Mouse (Mus musculus) heart, embryonic 12.5 days (tissue): ENCODE results near the gene Map3k12. TPM values are rescaled to one million over a fixed set of nuclear protein-coding genes. Genes with fewer than 3 reads are reported as not detected.

Experiments
- ATAC-seq: fragments of 200-750 bp; cut with Nextera tagmentation; 2 replicates; pipeline ENCODE4 v1.8.0; 2017; ENCODE audit warnings: moderate TSS enrichment, moderate library complexity; ENCODE audit not compliant: insufficient number of reproducible peaks, low FRiP score
- H3K27ac ChIP-seq: fragments of 300-500 bp; sonication (generic); 2 replicates; pipeline ENCODE4 v1.5.1; 2016; ENCODE audit warnings: mild to moderate bottlenecking, moderate library complexity; ENCODE audit not compliant: poor library complexity, severe bottlenecking
- H3K27me3 ChIP-seq: fragments of 300-500 bp; sonication (generic); replicated peaks from 2 replicates; pipeline ENCODE4 v1.6.1; 2016; ENCODE audit warnings: mild to moderate bottlenecking, moderate library complexity
- H3K36me3 ChIP-seq: fragments of 300-500 bp; sonication (generic); 2 replicates; pipeline ENCODE4 v1.6.1; 2016; ENCODE audit warnings: mild to moderate bottlenecking, moderate library complexity
- H3K4me1 ChIP-seq: fragments of 300-500 bp; sonication (generic); replicated peaks from 2 replicates; pipeline ENCODE4 v1.6.1; 2016; ENCODE audit warnings: mild to moderate bottlenecking
- H3K4me2 ChIP-seq: fragments of 300-500 bp; sonication (generic); 2 replicates; pipeline ENCODE4 v1.6.1; 2016; ENCODE audit warnings: mild to moderate bottlenecking, moderate library complexity
- H3K4me3 ChIP-seq: fragments of 300-500 bp; sonication (generic); 2 replicates; pipeline ENCODE4 v1.5.1; 2016; ENCODE audit warnings: mild to moderate bottlenecking
- H3K9ac ChIP-seq: fragments of 300-500 bp; sonication (generic); 2 replicates; pipeline ENCODE4 v1.6.1; 2016; ENCODE audit warnings: mild to moderate bottlenecking, moderate library complexity
- H3K9me3 ChIP-seq: fragments of 300-500 bp; sonication (generic); replicated peaks from 2 replicates; pipeline ENCODE4 v1.6.1; 2016; ENCODE audit warnings: mild to moderate bottlenecking, moderate library complexity
- WGBS: fragments of 180-500 bp; shearing (Covaris S2); methylation state at CpG from one replicate; pipeline ENCODE4 v1.1.7; 2016; 5-methylcytosine and 5-hydroxymethylcytosine counted together
- polyA plus RNA-seq: library from polyadenylated mRNA; unstranded; fragments of >200 nt; fragmentation: Nextera tagmentation; extraction: Ambion mirVana; gene quantifications from 2 replicates; pipeline ENCODE4 v1.2.1, GENCODE M21; 2016

The Map3k12 gene
- polyA plus RNA-seq, 1 experiment from 2014 or later: 14.7 TPM

GRCm38 (mm10) chr15:102503447-102503846, 13.4 kb downstream of the Map3k12 start, which contains the start of gene Gm10337:
TSS of gene Gm10337 (plus strand) at chr15:102503722.
- Histone ChIP-seq H3K27ac (no peak within 1 kb of the TSS), H3K27me3 (no peaks in the 10 kb centered on the region)

DNA sequence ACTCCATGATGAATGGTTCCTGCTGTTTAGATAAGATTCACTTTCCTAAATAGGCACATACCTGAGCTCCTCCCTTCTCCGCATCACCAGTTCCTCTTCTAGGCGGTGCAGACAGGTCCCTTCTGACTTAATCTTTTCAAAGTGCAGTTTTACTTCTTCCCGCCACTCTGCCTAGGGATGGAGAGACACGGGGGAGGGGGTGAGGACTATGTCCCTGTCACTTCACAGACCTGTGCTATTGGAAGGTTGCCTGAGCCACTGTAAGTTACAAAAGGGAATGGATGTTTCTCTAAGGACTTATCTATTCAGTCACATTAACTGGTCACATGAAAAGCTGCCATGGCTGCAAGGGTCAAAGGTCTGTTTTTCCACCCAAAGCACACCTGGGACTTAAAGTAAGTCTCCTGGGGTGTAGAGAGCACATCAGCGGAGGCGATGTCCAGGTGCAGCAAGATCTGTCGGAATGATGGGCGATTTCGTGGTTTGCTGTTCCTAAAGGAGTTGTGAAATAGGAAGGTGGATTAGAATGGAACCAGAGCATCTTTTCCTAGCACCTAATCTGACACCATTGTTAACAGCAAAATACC, 14.5 kb downstream of the Map3k12 start:
- H3K9me3 ChIP-seq: no peaks in the 10 kb centered on the region
- H3K27me3 ChIP-seq: no peaks in the 10 kb centered on the region
- H3K4me3 ChIP-seq: no peak overlapping the region
- 75% methylated on average over 9 of the region's 9 CpGs for WGBS
- no peak overlapping the region for H3K4me2 ChIP-seq
- H3K9ac ChIP-seq: no peak overlapping the region
- peaks cover 13% of the 10 kb centered on the region for H3K4me1 ChIP-seq
- H3K27ac ChIP-seq: no peak overlapping the region
- H3K36me3 ChIP-seq: peaks cover 78% of the 10 kb centered on the region
- no peak for ATAC-seq

More at GRCm38 (mm10) chr15:102503447-102503846, 13.4 kb downstream of the Map3k12 start, which contains the start of gene Gm10337:
- H3K36me3 ChIP-seq: peaks cover 74% of the 10 kb centered on the region
- no peaks in the 10 kb centered on the region for H3K9me3 ChIP-seq
- H3K4me3 ChIP-seq: no peak within 1 kb of the TSS
- no peak for ATAC-seq
- peaks cover 16% of the 10 kb centered on the region for H3K4me1 ChIP-seq
- 86% methylated on average over 1 of the region's 1 CpGs for WGBS
- H3K9ac ChIP-seq: no peak within 1 kb of the TSS
- H3K4me2 ChIP-seq: no peak within 1 kb of the TSS

DNA sequence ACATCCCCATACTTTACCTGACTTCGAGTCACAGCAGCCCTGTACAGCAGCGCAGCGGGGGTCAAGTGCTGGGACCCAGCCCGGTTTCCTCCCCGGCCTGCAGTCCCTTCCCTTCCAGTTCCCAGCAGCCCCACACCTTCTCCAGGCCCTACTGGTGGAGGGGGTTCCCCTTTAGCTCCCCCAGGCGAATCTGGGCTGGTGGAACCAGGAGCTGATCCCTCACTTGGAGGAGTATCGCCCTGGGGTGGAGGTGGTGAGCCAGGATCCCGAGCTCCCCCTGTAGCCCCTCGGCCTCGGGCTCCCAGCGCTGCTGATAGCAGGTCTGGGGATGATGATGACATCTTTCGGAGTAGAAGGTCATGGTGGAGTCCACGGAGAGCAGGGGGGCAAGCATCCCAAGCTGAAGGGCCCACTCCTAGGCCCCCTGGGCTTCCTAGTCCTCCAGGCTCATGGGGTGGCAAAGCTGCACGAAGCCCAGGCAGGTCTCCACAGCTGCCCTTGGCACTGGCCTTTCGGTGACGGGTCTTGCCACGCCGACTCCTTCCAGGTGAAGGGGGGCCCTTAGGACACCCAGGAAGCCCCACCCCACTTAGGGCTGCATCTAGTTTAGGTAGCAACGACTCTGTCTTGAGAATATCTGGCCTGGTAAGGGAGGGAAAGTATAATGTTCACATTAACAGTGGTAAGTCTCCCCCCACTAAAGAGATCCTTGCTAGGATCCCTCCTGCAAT, 15.6 kb downstream of the Map3k12 start:
- Histone ChIP-seq H3K27me3 (no peaks in the 10 kb centered on the region), H3K9ac (no peak overlapping the region), H3K27ac (no peak overlapping the region), H3K4me1 (peaks cover 13% of the 10 kb centered on the region), H3K4me2 (no peak overlapping the region), H3K36me3 (peaks cover 86% of the 10 kb centered on the region), H3K4me3 (no peak overlapping the region), H3K9me3 (no peaks in the 10 kb centered on the region)
- WGBS: 89% methylated on average over 19 of the region's 19 CpGs
- ATAC-seq: peak; percentile 20; the same call in 1 of the 2 replicates

DNA sequence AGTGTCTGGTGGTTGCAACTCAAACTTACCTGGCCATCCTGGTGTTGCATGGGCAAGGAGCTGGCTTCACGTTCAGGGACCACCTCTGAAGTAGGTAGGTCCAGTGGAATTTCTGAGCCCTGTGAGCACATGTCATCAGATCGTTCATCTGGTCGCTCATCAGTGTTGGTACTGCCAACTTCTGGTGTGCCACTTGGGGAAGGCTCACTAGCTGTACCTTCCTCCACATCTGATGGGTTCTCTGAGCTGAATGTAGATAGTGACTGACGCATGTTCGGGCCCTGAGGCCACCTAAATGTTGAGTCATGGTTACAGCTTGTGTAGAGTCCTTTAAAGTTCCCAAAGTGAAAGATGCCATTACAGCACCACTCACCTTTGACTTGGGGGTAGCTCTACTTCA, 16.4 kb downstream of the Map3k12 start:
- no peak for ATAC-seq
- no peak overlapping the region for H3K9ac ChIP-seq
- no peak overlapping the region for H3K4me3 ChIP-seq
- no peak overlapping the region for H3K4me2 ChIP-seq
- H3K36me3 ChIP-seq: peaks cover 86% of the 10 kb centered on the region
- no peaks in the 10 kb centered on the region for H3K9me3 ChIP-seq
- H3K27ac ChIP-seq: no peak overlapping the region
- WGBS: 86% methylated on average over 5 of the region's 5 CpGs
- H3K27me3 ChIP-seq: no peaks in the 10 kb centered on the region
- H3K4me1 ChIP-seq: peaks cover 6% of the 10 kb centered on the region

GRCm38 (mm10) chr15:102499851-102500250, 17.0 kb downstream of the Map3k12 start:
- WGBS: 91% methylated on average over 6 of the region's 6 CpGs
- Histone ChIP-seq H3K9ac (no peak overlapping the region), H3K4me3 (no peak overlapping the region), H3K27ac (no peak overlapping the region), H3K4me2 (no peak overlapping the region), H3K36me3 (peaks cover 84% of the 10 kb centered on the region), H3K4me1 (no peaks in the 10 kb centered on the region), H3K27me3 (no peaks in the 10 kb centered on the region), H3K9me3 (no peaks in the 10 kb centered on the region)
- no peak for ATAC-seq

GRCm38 (mm10) chr15:102499370-102499769, 17.5 kb downstream of the Map3k12 start:
- no peak overlapping the region for H3K4me2 ChIP-seq
- no peaks in the 10 kb centered on the region for H3K9me3 ChIP-seq
- no peak for ATAC-seq
- H3K4me1 ChIP-seq: no peaks in the 10 kb centered on the region
- no peak overlapping the region for H3K4me3 ChIP-seq
- peaks cover 85% of the 10 kb centered on the region for H3K36me3 ChIP-seq
- WGBS: 73% methylated on average over 3 of the region's 3 CpGs
- H3K9ac ChIP-seq: no peak overlapping the region
- no peaks in the 10 kb centered on the region for H3K27me3 ChIP-seq
- H3K27ac ChIP-seq: no peak overlapping the region

DNA sequence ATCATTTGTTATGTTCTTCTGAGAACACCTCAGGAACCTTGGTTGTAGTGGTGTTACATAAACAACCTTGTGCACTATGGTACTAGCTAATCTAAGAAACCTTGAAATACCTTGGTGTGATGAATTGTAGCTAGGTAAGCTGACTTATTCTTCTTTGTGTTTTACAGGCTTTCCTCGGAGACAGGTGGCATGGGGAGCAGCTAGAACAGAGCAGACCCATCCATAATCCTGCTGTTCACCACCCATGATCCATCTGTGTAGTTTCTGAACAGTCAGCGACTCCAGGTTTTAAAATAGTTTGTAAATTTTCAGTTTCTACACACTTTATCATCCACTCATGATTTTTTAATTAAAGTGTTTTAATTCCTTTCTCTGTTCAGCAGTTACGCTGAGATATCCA, 18.5 kb downstream of the Map3k12 start:
- H3K4me3 ChIP-seq: no peak overlapping the region
- H3K4me1 ChIP-seq: no peaks in the 10 kb centered on the region
- H3K27me3 ChIP-seq: no peaks in the 10 kb centered on the region
- no peak overlapping the region for H3K9ac ChIP-seq
- peaks cover 83% of the 10 kb centered on the region for H3K36me3 ChIP-seq
- no peaks in the 10 kb centered on the region for H3K9me3 ChIP-seq
- no peak for ATAC-seq
- no peak overlapping the region for H3K27ac ChIP-seq
- 89% methylated on average over 3 of the region's 3 CpGs for WGBS
- no peak overlapping the region for H3K4me2 ChIP-seq

DNA sequence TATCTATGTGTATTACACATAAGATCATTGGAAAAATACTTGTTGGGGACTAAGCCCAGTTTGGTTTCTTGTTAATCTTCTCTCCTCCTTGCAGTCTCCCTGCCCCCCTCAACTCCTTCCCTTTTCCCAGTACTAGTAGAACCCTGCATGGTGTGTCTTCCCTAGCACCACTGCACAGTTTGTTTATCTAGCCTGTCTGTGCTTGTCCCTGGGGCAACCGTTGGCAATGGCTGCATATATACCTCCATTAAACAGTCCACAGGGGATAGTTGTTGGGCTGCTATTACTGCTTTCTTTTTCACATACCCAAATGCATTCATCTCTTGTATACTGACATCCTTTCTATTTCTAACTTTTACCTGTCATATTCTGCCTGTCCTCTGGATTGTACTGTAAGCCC, 29.2 kb downstream of the Map3k12 start:
- Histone ChIP-seq H3K36me3 (peaks cover 70% of the 10 kb centered on the region), H3K27ac (no peak overlapping the region), H3K9me3 (no peaks in the 10 kb centered on the region), H3K27me3 (no peaks in the 10 kb centered on the region), H3K4me1 (peaks cover 15% of the 10 kb centered on the region), H3K9ac (no peak overlapping the region), H3K4me2 (no peak overlapping the region), H3K4me3 (no peak overlapping the region)
- 75% methylated on average over 1 of the region's 1 CpGs for WGBS
- ATAC-seq: no peak

GRCm38 (mm10) chr15:102485853-102486252, 31.0 kb downstream of the Map3k12 start:
- no peak overlapping the region for H3K9ac ChIP-seq
- ATAC-seq: no peak
- no peak overlapping the region for H3K4me3 ChIP-seq
- no peaks in the 10 kb centered on the region for H3K27me3 ChIP-seq
- no peak overlapping the region for H3K4me2 ChIP-seq
- 86% methylated on average over 12 of the region's 12 CpGs for WGBS
- H3K27ac ChIP-seq: no peak overlapping the region
- H3K4me1 ChIP-seq: peaks cover 15% of the 10 kb centered on the region
- no peaks in the 10 kb centered on the region for H3K9me3 ChIP-seq
- H3K36me3 ChIP-seq: peaks cover 74% of the 10 kb centered on the region

- Histone ChIP-seq H3K36me3 (peaks cover 76% of the 10 kb centered on the region), H3K27ac (peak overlapping the region; percentile 51), H3K9me3 (no peaks in the 10 kb centered on the region), H3K27me3 (no peaks in the 10 kb centered on the region), H3K4me1 (peaks cover 15% of the 10 kb centered on the region), H3K4me2 (peak overlapping the region; percentile 40), H3K9ac (no peak overlapping the region), H3K4me3 (no peak overlapping the region)
- WGBS: 43% methylated on average over 3 of the region's 3 CpGs
- ATAC-seq: peak; percentile 48; the same call in 1 of the 2 replicates
These were observed 33.7 kb downstream of the Map3k12 start for GRCm38 (mm10) chr15:102483136-102483535.

DNA sequence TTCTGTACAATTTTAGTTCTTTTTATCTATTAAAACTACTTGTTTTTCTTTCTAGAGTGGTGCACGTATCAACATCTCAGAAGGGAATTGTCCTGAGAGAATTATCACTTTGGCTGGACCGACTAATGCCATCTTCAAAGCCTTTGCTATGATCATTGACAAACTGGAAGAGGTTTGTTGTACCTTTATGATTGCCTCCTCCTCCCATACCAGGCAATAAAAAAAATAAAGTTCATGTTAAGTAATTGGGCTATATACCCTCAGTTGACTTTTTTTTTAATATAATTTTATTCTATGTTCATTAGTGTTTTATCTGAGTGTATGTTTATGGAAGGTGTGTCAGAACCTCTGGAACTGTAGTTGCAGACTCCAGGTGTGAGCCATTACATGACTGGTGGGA, 42.3 kb downstream of the Map3k12 start:
- ATAC-seq: no peak
- no peak overlapping the region for H3K9ac ChIP-seq
- H3K27ac ChIP-seq: no peak overlapping the region
- H3K36me3 ChIP-seq: peaks cover 55% of the 10 kb centered on the region
- H3K9me3 ChIP-seq: no peaks in the 10 kb centered on the region
- no peak overlapping the region for H3K4me2 ChIP-seq
- H3K27me3 ChIP-seq: no peaks in the 10 kb centered on the region
- WGBS: 89% methylated on average over 2 of the region's 2 CpGs
- H3K4me1 ChIP-seq: peaks cover 6% of the 10 kb centered on the region; the same call in 1 of the 2 replicates
- H3K4me3 ChIP-seq: no peak overlapping the region
